Mouse (Mus musculus): ENCODE measurements around the gene Plpp7.

Plpp7 gene

DNA sequence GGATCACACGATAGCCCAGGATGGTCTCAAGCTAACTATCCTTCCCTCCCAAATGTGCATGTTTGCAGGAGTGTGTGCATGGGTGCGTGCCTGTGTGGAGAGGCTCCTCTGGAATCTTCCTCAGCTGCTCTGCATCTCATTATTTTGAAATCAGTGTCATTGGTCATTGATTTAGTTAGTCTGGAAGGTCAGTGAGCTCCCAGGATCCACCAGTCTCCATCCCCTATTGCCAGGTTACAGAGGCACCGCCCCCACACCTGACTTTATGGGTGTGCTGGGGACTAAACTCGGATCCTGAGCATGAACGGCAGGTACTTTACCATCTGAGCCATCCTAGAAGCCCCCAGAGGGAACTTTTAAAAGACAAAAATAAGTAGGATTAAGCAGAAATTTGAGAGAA lies 7.6 kb downstream of the Plpp7 start:
- DNase-seq (ENCODE audit: low read depth, low spot score), result no peak

DNA sequence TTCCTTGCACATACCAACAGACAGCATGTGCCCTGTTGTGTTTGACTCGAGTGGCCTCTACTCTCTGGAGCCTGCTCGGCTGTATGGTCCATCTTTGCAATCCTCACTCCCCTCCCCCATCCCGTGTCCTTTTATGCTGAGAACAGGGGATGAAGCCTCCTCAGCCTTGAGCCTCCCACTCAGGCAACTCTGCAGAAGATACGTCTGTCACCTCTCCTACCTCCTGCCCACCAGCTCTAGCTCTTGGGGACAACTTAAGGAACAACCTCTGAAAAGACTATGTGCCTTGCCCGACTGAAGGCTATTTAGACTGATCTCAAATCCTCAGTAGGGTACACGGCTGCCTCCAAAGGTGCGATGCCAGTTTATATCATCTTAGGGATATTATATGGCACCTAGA lies 8.2 kb downstream of the Plpp7 start:
- no peak for DNase-seq (ENCODE audit: low read depth, low spot score)

DNA sequence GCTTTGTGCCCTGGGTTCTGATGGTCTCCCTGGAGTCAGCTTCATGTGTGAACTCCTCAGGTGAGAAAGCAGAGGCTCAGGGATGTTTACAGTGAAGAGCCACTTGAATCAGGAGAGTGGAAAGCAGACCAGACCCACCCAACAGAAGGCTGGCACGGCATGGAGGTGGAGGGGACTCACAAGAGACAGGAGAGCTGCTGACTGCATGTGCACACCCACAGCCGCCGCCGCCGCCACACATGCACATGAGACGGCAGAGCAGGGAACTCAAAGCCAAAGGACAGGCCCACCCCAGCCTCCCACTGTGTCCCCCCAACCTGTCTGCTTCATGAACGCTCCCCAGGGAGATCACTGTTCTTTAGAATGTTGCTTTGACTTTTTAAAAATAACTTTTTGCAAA lies 8.8 kb downstream of the Plpp7 start:
- no peak for DNase-seq (ENCODE audit: low read depth, low spot score)

DNA sequence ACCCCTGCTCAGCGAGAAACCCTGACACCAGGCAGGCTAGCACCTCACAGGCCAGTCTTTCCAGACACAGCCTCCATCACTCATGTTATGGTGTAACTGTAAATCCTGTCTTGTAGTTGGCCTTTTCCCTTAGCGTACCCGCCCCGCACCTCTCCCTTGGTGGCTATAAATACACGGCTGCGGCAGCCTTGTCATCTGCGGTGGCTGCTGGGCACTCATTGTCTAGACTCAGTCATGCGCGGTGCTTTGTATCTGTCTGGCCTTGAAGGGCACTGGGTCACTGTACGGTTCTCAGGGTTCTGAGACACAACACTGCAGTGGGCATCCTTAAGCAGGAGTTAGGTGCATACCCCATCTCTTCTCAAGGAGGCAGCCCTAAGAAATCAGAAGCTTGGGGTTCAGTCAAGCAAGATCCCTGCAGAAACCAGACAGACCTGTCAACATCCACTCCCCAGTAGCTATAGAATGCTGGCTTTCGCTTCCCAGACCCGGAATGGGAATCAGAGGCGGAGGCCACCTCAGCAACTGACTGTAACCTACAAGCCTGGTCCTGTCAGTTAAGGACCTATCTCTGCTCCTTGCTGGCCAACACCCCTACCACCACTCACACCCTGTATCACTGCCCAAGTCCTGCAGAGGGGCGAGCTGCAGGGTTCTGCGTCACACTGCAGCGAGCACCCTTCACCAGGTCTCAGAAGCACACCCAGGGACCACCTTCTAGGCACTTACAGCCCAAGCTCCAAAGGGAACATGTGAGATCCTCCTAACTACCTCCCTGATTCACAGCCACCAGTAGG lies 10.0 kb downstream of the Plpp7 start:
- no peak for DNase-seq (ENCODE audit: low read depth, low spot score)

DNA sequence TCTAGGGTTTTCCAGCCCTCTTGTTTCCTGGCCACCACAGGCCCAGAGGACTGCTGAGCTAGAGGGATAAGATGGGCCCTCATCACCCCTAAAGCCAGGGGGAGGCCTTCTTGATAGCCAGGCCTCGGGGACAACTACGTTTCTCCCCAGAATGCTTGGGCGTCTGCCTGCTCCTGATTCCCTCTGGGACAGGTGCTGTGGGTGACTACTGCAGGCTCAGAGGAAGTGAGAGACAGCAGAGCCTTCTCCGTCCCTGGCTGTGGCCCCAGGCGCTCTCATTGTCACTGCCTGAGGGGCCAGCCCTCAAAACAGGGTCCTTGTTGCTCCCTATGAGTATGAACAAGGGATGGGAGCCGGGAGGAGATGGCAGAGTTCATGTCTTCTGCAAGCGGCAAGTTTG lies 10.6 kb downstream of the Plpp7 start:
- no peak for DNase-seq (ENCODE audit: low read depth, low spot score)

DNA sequence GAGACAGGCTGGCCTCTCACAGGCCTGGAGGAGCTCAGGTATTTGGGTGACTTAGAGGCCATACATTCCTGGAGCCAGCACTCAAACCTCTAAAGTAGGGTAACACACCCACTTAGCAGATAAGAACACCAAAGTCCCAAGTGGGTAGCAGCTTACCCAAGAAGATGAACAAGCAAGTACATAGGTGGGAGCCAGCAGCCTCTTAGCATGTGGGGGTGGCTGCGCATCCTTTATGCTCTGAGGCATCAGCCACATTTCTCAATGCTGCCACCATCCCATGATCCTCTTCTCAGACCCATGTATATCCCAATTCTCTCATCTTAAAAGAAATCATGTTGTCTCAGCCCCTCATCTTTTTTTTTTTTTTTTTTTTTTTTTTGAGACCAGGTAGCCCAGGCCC lies 15.9 kb downstream of the Plpp7 start:
- DNase-seq (ENCODE audit: low read depth, low spot score), result no peak

DNA sequence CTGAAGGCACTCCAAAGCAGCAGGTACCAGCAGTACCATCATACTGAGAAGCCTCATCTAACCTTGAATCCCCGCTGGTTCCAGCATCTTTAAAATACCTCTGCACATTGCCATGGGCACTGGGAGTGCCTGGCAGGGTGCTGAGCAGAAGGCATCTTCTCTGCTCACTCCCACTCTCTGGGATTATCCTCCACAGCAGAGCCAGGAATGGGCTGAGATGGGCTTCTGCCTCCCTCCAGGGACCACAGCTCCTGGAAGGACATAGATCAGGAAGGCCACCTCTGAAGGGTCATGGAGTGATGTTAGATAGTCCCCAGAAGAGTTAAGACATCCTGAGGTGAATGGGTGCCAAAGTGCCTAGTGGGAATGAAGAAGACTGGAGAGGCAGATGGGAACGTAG lies 17.2 kb downstream of the Plpp7 start:
- DNase-seq (ENCODE audit: low read depth, low spot score), result no peak

DNA sequence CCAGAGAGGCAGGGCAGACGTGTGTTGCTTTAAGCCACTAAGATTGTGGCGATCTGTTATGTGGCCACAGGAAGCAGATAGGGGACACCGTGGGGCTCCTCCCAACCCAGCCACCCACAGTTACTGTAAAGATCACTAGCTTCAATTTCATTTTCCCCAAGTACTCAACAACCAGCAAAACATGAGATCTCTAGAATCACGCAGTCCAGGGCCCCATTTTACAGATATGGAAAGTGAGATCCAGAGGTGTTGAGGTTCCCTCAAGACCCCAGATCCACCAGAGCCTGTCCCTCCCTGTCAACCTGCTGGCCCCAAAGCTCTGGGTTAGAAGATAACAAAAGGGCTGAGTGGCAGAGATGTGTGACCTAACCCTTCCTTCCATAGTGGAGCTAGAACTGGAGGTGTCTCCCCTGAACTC lies 20.5 kb downstream of the Plpp7 start:
- no peak for DNase-seq (ENCODE audit: low read depth, low spot score)

DNA sequence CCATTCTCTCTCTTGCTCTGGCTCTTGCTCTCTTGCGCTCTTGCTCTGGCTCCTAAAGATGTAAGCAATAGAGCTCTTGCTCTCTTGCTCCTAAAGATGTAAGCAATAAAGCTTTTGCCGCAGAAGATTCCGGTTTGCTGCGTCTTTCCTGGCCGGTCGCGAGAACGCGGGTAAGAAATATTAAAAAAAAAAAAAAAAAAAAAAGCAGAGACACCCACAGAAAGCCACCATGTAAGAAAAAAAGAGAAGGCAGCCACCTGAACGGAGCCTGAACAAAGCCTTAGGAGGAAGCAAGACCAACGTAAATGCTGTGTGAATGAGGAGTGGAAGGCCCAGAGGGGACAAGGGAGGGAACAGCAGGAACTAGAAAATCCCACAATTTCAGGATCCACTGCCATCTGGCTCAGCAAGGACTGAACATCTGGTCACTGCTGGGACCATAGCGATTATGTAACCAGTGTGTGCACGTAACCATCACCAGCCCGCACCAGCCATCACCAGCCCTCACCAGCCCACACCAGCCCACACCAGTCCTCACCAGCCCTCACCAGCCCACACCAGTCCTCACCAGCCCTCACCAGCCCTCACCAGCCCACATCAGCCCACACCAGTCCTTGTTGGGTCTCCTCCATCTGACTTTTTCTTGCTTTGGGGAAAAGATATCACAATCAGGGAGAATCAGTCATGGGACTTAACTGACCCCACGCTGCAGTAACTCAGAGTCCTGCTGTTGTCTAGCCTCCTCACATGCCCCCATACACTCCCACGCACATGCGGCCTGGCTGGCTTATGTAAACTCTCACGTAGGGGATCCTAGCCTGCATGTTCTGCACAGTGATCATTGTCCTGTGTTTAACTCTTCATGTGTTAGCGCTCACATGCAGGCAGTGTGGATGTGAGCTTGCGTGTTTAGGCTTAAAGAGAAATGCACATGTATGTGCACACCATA lies 24.7 kb downstream of the Plpp7 start:
- DNase-seq (ENCODE audit: low read depth, low spot score), result no peak

DNA sequence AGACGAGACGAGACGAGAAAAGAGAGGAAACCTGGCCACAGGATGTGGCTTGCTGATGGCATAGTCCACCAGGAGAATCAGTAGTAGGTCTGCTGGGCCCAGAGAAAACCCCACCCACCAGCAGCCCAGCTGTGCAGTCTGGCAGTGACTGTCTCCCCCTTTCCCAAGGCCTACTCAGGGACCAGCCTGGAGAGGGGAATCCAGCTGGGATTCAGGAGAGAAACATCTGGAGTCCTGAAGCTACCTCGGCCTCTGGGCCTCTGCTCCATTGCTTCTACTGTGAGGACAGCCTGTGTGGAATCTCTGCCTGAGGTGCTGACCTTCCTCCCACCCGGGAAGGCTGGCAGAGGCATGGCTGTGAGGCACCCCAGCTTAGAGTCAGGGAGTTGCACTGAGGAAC lies 25.8 kb downstream of the Plpp7 start:
- no peak for DNase-seq (ENCODE audit: low read depth, low spot score)

DNA sequence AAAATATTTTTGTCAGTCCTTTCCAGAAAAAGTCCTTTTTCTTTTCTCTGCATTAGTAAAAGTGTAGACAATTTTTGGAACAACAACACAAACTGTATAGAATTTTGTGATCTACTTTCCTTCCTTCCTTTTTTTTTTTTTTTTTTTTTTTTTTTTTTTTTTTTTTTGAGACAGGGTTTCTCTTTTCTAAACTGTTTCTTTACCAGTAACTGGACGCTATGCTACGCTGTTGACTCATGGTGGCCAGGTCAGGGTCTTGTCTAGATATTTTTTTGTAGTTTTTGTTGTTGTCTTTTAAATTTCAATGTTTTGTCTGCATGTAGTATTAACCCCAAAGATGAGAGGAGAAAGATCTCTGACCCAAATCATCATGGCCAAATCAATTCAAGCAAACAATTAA lies 26.5 kb downstream of the Plpp7 start:
- no peak for DNase-seq (ENCODE audit: low read depth, low spot score)

DNA sequence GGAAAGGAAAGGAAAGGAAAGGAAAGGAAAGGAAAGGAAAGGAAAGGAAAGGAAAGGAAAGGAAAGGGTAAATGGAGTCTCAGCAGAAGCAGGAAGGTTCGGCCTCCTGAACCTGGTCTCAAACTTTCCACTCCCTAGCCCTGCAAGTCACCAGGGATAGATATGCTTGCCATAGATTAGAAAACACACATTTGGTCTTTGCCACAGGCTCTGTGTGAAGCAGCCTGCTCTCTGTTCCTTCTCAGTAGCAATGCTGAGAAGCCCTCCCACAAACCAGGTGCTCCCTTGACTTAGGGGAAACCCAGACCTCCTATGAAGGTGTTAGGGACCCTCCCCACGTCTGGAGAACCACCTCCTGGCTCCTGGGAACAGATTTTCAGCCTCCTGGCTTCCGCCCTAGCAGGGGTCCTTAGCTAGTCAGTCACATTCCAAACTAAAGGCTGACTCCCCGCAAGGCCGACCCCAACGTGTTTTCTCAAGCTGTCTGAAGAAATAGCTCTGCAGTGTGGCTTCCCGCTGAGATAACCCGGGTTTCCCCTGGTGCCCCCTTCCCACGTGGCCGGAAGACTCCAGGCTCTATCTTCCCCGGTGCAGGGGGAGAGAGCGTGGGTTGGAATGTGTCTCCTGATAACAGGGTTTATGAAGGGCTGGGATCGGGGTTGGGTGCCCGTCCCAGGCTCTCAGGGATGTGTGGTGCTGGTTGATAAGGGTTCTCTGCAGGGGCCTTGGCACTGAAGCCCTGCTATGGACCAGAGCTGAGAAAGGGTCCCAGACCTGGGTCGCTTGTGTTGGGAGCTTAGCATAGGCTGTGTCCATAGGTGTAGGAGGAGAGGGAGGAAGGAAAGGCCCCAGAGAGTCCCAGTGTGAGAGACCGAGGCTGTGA lies 32.6 kb downstream of the Plpp7 start:
- DNase-seq (ENCODE audit: low read depth, low spot score), result no peak

DNA sequence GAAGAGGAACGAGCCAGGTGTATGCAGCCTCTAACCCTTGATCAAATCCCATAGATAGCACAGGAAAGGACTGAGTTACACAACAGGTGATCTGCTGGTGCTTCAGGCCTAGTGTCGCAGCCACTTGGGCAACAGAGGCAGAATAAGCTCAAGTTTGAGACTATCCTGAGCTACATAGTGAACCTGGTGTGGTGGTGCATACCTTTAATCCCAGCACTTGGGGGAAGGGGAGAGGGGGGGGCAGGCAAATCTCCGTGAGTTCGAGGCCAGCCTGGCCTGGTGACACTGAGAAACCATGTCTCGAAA lies 33.2 kb downstream of the Plpp7 start:
- DNase-seq (ENCODE audit: low read depth, low spot score), result no peak

DNA sequence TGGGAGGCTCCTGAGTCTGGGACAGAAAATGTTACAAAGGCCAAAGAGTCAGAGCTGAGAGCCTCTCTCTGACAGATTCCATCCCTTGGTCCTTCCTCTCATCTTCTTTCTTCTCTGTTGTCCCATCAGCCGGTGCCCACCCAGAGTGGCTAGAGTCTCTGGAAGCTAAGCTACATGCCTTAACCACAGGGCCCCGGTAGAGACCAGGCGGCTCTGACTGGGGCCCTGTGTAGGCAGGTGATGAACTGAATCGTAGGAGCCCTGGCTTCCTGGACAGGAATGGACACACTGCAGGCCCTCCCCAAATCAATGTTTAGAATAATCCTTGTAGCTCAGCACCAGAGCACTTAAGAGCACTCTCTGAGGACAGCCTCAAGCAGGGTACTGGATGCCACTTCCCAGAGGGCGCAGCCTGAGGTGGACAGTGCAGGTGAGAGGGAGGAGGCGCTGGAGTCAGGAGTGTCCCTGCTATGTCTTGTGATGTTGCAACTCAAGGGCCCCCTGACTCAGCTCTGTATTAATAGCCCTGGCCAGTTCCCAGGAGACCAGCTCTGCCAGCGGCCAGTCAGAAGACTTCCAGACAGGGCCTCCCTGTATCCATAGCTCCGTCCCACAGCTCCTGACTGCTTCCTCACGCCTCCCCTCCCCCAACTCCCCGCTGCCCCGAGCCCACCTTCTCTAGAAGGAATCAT lies 34.2 kb downstream of the Plpp7 start:
- DNase-seq (ENCODE audit: low read depth, low spot score), result no peak

DNA sequence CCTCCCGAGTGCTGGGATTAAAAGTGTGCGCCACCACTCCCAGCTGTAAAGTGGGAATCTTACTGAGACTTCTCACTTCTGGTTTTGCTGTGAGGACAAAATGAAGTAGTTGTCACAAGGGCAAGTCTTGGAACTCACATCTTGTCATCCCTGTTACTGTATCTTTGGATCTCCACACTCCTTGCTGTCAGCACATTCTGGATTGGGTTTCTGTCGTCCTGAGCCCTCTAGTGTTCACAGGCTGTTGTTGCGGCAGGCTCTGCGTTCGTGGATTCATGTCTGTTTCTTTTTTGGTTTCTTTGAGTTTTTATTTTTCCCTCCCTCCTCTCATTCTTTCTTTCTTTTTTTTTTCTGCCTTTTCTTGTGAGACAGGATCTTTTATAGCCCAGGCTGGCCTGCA lies 35.1 kb downstream of the Plpp7 start:
- peak; percentile 70 for DNase-seq (ENCODE audit: low read depth, low spot score)

DNA sequence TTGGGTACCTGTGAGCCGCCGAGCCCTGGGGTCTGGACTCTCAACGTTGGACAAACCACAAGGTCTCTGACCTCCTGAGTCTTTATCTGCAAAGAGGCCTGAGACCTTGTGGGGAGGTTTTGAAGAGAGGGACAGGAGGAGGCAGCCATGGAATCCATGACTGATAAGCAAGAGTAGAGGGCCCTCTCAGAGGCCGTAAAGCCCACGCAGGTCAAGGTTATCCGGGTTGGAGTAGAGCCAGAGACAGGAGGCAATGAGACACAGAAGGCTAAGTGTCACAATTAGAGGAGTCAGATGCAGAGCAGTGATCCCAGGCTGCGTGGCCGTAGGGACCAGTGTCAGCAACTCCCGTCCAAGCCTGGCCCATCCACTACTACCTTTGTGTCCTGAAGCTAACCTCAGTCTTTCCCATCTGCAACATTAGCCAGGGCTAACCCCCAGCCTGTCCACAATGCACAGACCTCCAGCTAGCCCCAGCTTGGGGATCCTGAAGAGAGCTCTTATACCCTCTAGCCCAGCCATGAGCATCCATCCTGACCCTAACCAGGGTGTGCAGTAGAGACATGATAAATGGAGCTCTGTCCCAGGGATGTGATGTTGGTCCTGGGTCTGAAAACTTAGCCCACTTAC lies 36.0 kb downstream of the Plpp7 start:
- DNase-seq (ENCODE audit: low read depth, low spot score), result no peak

DNA sequence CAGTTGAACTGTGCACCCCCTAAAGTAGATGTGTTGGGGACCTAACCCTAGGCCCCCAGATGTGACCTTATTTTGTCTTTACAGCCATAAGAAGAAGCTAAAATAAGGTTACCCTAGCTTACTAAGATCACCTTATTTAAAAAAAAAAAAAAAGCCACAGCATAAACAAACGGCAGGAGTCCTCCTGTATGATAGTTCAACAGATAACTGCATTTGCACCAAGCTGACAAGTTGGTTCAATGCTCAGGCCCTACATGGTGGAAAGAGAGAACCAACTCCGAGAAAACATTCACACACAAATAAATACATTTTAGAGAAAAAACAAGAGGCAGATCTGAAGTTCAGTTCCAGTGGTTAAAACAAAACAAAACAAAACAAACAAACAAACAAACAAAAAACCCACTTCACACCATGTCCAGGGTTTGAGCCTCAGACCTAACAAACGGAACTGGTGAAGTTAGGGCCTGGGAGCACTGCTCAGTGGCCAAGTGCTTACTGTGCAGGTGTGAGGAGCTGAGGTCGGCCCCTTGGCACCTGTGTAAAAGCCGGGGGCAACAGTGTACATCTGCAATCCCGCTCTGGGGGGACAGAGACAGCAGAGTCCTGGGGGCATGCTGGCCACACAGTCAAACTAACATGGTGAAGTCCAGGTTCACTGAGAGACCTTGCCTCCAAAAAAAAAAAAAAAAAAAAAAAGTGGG lies 36.7 kb downstream of the Plpp7 start:
- no peak for DNase-seq (ENCODE audit: low read depth, low spot score)

DNA sequence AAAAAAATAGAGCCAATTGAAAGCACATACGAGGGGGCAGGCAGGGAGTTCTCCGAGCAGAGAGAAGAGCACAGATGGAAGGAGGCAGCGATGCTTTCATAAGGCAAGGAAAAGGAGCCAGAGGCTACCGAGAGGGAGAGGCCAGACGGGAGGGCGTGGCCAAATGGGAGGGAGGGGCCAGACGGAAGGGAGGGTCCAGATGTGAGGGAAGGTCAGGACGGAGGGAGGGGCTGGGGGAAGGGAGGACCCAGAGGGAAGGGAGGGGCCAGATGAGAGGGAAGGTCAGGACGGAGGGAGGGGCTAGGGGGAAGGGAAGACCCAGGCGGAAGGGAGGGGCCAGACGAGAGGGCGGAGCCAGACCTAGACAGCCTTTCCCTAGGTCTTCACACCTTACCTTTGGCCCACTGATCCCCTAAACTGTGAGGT lies 37.3 kb downstream of the Plpp7 start:
- DNase-seq (ENCODE audit: low read depth, low spot score), result peak; percentile 83

DNA sequence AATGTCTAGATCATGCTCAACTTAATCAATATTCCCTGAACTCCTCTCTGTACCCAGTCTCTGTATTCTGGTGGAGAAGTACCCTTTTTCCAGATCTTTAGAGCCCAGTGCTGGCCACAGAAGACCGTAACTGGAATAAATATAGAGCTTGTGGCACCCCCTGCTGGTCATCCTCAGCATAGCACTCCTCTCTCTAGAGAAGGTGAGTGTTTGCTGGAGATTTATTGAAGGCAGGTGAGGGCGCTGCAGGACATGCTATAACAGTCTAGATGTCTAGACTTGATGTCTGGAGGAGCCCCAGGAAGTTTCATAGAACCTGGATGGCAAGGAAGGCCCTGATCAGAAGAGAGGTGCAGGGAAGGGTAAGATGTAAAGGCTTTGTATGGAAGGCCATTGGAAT lies 38.7 kb downstream of the Plpp7 start:
- DNase-seq (ENCODE audit: low read depth, low spot score), result peak; percentile 82

DNA sequence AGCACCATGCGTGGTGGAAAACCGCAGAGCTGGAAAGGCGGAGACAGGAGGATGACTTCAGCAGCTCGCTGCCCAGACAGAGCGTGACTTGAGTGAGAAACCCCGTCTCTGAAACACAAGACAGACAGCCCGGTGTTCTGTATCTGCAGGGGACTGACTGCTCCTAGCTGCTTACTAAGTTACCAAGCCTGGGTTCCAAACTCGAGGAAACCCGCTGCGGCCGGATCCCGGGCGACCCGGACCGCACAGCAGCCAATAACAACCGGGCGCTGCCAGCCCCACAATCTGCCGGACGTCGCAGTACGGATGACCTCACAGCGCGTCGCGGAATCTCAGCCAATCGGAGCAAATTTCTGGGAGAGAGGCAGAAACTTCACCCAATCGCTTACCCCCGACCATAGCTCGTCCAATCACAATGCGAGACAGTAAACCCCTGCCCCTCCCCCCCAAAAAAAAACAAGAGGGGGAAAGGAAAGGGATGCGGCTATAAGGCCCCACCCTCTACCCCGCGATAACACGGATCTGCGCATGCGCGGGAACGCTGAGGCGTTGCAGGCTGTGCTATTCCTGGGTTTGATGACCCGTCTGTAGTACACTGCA lies 42.4 kb downstream of the Plpp7 start:
- peak; percentile 100 for DNase-seq (ENCODE audit: low read depth, low spot score)

Data from mesoderm, embryonic 11.5 days (tissue).